Mouse (Mus musculus): Measurements from ENCODE around the gene Bptf. TPM values are rescaled to one million over a fixed set of nuclear protein-coding genes. Genes with fewer than 3 reads are reported as not detected.

Bptf gene
- total and polyA plus RNA-seq, 3 experiments, result 22.1 to 63.9 (median 28.0) TPM

DNA sequence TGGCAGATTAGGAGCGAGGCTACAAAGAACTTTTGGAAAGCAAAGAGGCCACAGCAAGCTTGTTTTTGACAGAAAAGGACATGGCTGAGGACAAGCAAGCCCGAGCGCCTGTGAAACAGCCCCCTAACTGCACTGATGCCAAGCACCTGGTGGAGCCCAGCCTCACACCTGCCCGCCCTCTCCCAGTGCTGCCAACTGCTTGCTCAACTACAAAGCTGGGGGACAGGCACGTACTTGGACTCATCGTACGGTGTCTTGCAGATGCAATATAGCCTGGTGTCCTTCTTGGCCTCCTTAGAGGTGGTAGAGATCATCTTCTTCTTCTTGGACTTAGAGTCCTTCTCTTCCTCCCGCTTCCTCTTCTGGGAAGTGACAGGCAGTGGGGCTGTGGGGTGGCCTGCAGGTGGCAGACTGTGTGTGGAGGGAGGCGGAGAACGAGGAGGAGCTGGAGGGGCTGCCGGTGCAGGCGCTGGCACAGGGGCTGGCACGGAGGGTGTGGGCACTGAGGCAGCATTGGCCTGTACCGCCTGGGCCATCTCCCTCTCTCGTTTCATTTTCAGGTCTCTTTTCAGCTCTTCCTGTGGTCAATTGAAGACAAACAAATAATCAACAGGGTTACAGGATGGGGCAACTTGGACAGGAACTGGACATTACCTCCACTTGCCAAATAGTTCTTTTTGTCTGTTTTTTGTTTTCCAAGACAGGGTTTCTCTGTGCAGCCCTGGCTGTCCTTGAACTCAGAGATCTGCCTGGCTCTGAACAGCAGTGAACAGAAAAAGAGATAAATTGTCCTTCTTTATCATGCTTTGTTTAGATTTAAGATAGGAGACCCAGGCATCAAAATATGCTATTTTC, 84.9 kb downstream of the Bptf start:
- H3K27me3 ChIP-seq (replicated peaks), result no peaks in the 10 kb centered on the region
- H3K27ac ChIP-seq (ENCODE audit: insufficient read depth, low read depth), result no peak overlapping the region
- H3K9ac ChIP-seq (ENCODE audit: insufficient read depth, low read depth), result no peak overlapping the region
- H3K4me3 ChIP-seq (replicated peaks in 1 of 3; ENCODE audit: low read depth in 2 of 3, low read length in 2 of 3, poor library complexity in 1 of 3), result no peak overlapping the region
- H3K4me1 ChIP-seq (ENCODE audit: control insufficient read depth in 1 of 2, insufficient read depth in 2 of 2), result peaks cover 3 to 10% of the 10 kb centered on the region in 2 experiments; a peak in 3 of 4 replicates
- no peak for DNase-seq (ENCODE audit: extremely low read depth)
- in situ Hi-C loops (cut with MboI; ENCODE audit: low pct_ligation_motif_present, low pct_unique_long_range_greater_than_20kb, low sequenced_read_pairs) (no loop called here), dilution Hi-C loops (cut with MboI; ENCODE audit: extremely low pct_ligation_motif_present, extremely low pct_unique_long_range_greater_than_20kb, low sequenced_read_pairs) (no loop called here)
- peaks cover 50 to 66% of the 10 kb centered on the region in 2 experiments for H3K36me3 ChIP-seq (replicated peaks in 1 of 2; ENCODE audit: control insufficient read depth in 1 of 2, insufficient read depth in 1 of 2, low read length in 1 of 2)
- H3K79me2 ChIP-seq (replicated peaks; ENCODE audit: control insufficient read depth, extremely low read depth, insufficient read depth, poor library complexity, severe bottlenecking), result no peaks in the 10 kb centered on the region
- no peaks in the 10 kb centered on the region for H3K9me3 ChIP-seq (replicated peaks; ENCODE audit: low read length)
- no peak overlapping the region for H3K4me2 ChIP-seq (ENCODE audit: insufficient read depth, low read depth, poor library complexity, severe bottlenecking)
- no peak for TF ChIP-seq TBP (conservative IDR thresholded peaks at IDR 0.05; ENCODE audit: low read depth, low read length)
- peak in 1 of 2 experiments; percentile 12; a peak in 1 of 4 replicates for TF ChIP-seq CTCF (conservative IDR thresholded peaks at IDR 0.05 in 1 of 2, IDR thresholded peaks at IDR 0.05 in 1 of 2; ENCODE audit: low read depth in 2 of 2, low read length in 2 of 2)

- Histone ChIP-seq H3K4me1 (ENCODE audit: control insufficient read depth in 1 of 2, insufficient read depth in 2 of 2) (peaks cover 3 to 10% of the 10 kb centered on the region in 2 experiments; a peak in 3 of 4 replicates), H3K9ac (ENCODE audit: insufficient read depth, low read depth) (no peak overlapping the region), H3K4me2 (ENCODE audit: insufficient read depth, low read depth, poor library complexity, severe bottlenecking) (no peak overlapping the region), H3K79me2 (replicated peaks; ENCODE audit: control insufficient read depth, extremely low read depth, insufficient read depth, poor library complexity, severe bottlenecking) (no peaks in the 10 kb centered on the region), H3K9me3 (replicated peaks; ENCODE audit: low read length) (no peaks in the 10 kb centered on the region), H3K27ac (ENCODE audit: insufficient read depth, low read depth) (no peak overlapping the region), H3K4me3 (replicated peaks in 1 of 3; ENCODE audit: low read depth in 2 of 3, low read length in 2 of 3, poor library complexity in 1 of 3) (no peak overlapping the region), H3K27me3 (replicated peaks) (no peaks in the 10 kb centered on the region), H3K36me3 (replicated peaks in 1 of 2; ENCODE audit: control insufficient read depth in 1 of 2, insufficient read depth in 1 of 2, low read length in 1 of 2) (peaks cover 50 to 70% of the 10 kb centered on the region in 2 experiments)
- no peak for DNase-seq (ENCODE audit: extremely low read depth)
- TF ChIP-seq POLR2AphosphoS2 (IDR thresholded peaks at IDR 0.05; ENCODE audit: low read depth, low read length) (no peak), SIN3A (IDR thresholded peaks at IDR 0.05; ENCODE audit: low read length) (no peak), CHD2 (IDR thresholded peaks at IDR 0.05; ENCODE audit: low read length) (no peak), ZKSCAN1 (IDR thresholded peaks at IDR 0.05; ENCODE audit: borderline replicate concordance, low read depth, low read length) (no peak), RAD21 (IDR thresholded peaks at IDR 0.05; ENCODE audit: low read depth, low read length) (no peak), USF1 (IDR thresholded peaks at IDR 0.05; ENCODE audit: low read depth, low read length) (no peak), HCFC1 (IDR thresholded peaks at IDR 0.05; ENCODE audit: low read depth, low read length) (no peak), ZMIZ1 (IDR thresholded peaks at IDR 0.05; ENCODE audit: low read depth, low read length) (no peak), MAZ (IDR thresholded peaks at IDR 0.05; ENCODE audit: low read depth, low read length) (no peak)
- dilution Hi-C loops (cut with MboI; ENCODE audit: extremely low pct_ligation_motif_present, extremely low pct_unique_long_range_greater_than_20kb, low sequenced_read_pairs), result no loop called here
- in situ Hi-C loops (cut with MboI; ENCODE audit: low pct_ligation_motif_present, low pct_unique_long_range_greater_than_20kb, low sequenced_read_pairs), result no loop called here
Measured at GRCm38 (mm10) chr11:107045546-107045945, 86.4 kb downstream of the Bptf start.

DNA sequence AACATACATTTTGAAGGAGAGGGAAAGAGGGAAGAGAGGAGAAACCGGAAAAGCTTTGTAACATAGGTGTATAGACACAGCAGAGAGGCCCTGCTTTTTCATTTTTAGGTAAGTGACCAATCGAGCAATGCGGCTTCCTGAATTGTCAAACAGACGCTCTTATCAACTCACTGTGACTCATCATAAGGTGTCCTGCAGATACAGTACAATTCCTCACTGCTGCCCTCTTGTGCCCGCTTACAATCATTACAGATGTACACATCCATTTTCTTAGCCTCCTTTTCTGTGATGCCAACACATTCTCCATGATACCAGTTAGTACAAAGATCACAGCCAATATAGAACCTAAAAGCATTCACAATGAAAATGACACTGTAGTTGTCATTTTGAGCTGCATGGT, 87.6 kb downstream of the Bptf start:
- no peak overlapping the region for H3K4me3 ChIP-seq (replicated peaks in 1 of 3; ENCODE audit: low read depth in 2 of 3, low read length in 2 of 3, poor library complexity in 1 of 3)
- H3K79me2 ChIP-seq (replicated peaks; ENCODE audit: control insufficient read depth, extremely low read depth, insufficient read depth, poor library complexity, severe bottlenecking), result no peaks in the 10 kb centered on the region
- H3K4me1 ChIP-seq (ENCODE audit: control insufficient read depth in 1 of 2, insufficient read depth in 2 of 2), result peaks cover 3 to 10% of the 10 kb centered on the region in 2 experiments; a peak in 3 of 4 replicates
- DNase-seq (ENCODE audit: extremely low read depth), result peak; percentile 93
- dilution Hi-C loops (cut with MboI; ENCODE audit: extremely low pct_ligation_motif_present, extremely low pct_unique_long_range_greater_than_20kb, low sequenced_read_pairs), result no loop called here
- H3K36me3 ChIP-seq (replicated peaks in 1 of 2; ENCODE audit: control insufficient read depth in 1 of 2, insufficient read depth in 1 of 2, low read length in 1 of 2), result peaks cover 59 to 82% of the 10 kb centered on the region in 2 experiments
- in situ Hi-C loops (cut with MboI; ENCODE audit: low pct_ligation_motif_present, low pct_unique_long_range_greater_than_20kb, low sequenced_read_pairs), result no loop called here
- H3K4me2 ChIP-seq (ENCODE audit: insufficient read depth, low read depth, poor library complexity, severe bottlenecking), result no peak overlapping the region
- no peak overlapping the region for H3K27ac ChIP-seq (ENCODE audit: insufficient read depth, low read depth)
- TF ChIP-seq CTCF (conservative IDR thresholded peaks at IDR 0.05 in 1 of 2, IDR thresholded peaks at IDR 0.05 in 1 of 2; ENCODE audit: low read depth in 2 of 2, low read length in 2 of 2), result peak; percentile 60 to 85
- no peak for TF ChIP-seq CHD2 (IDR thresholded peaks at IDR 0.05; ENCODE audit: low read length)
- no peak for TF ChIP-seq MAX (IDR thresholded peaks at IDR 0.05; ENCODE audit: low read length)
- TF ChIP-seq SMC3 (IDR thresholded peaks at IDR 0.05; ENCODE audit: low read depth, low read length), result peak; percentile 71
- TF ChIP-seq ELF1 (IDR thresholded peaks at IDR 0.05; ENCODE audit: low read depth, low read length), result 0 out of 2 replicates have a peak, but pooled peaks have one; percentile 17
- TF ChIP-seq RAD21 (IDR thresholded peaks at IDR 0.05; ENCODE audit: low read depth, low read length), result peak; percentile 53
- no peak for TF ChIP-seq TBP (conservative IDR thresholded peaks at IDR 0.05; ENCODE audit: low read depth, low read length)
- H3K9ac ChIP-seq (ENCODE audit: insufficient read depth, low read depth), result no peak overlapping the region
- no peaks in the 10 kb centered on the region for H3K27me3 ChIP-seq (replicated peaks)
- H3K9me3 ChIP-seq (replicated peaks; ENCODE audit: low read length), result no peaks in the 10 kb centered on the region

All from CH12.LX (cell line).